Mouse (Mus musculus) ovary, postnatal 14 days (tissue): ENCODE results near the gene Dda1.

Source experiments
- DNase-seq: peaks from one replicate; pipeline ENCODE4 v3.0.0; 2022; ENCODE audit warnings: low spot score

Dda1 gene

GRCm38 (mm10) chr8:71468001-71468400 lies 998 bp upstream of the Dda1 start:
- no peak for DNase-seq

- no peak for DNase-seq
These were observed 412 bp downstream of the Dda1 start for GRCm38 (mm10) chr8:71469411-71469810.

GRCm38 (mm10) chr8:71470146-71470912 lies 1.3 kb downstream of the Dda1 start:
- no peak for DNase-seq

DNA sequence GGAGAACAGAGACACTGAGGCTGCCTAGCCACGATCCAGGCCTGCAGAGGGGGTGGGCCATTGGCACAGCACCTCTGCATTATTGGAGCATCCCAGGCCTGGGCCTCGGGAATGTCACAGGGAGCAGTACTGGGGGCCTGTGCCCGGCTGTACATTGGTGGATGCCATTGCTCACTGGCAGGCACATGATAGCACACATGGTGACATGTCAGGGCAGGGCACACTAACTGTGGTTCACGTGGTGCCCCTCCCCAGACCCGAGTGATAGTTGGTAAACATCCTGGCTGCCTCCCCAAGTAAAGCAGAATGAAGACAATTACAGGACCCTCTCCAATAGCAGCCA lies 1.9 kb downstream of the Dda1 start:
- no peak for DNase-seq

GRCm38 (mm10) chr8:71471861-71472260 lies 2.9 kb downstream of the Dda1 start:
- DNase-seq = no peak

DNA sequence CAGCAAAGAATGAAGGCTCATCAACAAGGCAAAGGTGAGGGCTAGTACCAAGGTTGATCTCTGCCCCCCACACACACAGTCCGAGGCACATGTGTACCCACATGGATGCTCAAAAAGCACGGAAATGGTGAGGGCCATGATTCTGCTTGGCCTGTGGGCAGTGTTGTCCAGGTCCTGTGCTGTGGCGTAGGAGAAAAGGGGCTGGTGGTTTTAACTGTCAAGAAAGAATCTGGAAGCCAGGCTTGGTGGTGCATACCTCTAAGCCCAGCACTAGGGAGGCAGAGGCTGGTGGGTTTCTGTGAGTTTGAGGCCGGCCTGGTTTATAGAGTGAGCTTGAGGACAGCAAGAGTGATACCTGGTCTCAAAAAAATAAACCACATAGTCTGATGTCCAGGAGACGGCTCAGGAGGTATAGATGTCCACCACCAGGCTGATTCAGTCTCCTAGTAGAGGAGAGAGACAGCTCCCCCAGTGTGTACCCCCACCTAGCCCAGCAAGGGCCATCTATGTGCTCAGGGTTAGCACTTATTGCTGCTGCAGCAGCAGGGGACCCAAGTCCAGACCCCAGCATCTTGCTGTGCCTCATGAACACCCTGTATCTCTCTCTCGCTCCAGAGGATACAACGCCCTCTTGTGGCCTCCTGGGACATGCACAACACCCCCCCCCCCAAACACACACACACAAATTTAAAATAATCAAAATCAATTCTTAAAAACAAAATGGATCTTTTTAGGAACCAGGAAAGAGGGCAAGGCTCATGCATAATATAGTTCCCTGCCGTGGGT lies 3.8 kb downstream of the Dda1 start:
- no peak for DNase-seq

DNA sequence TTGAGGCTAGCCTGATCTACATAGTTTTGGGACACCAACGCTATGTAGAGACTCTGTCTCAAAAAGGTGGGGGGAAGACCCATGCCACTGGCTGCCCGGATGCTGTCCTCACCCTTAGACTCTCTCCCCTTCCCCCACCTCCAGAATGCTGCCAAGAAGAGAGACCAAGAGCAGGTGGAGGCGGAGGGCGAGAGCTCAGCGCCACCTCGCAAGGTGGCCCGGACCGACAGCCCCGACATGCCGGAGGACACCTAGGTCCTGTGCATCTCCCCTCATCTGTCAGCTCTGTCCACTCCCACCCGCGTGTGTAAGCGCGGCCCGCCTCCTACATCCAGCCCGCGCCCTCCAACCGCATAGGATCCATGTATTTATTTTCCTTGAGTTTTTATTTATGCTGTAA lies 5.3 kb downstream of the Dda1 start:
- no peak for DNase-seq

- DNase-seq = no peak
These were observed 6.0 kb downstream of the Dda1 start for GRCm38 (mm10) chr8:71474785-71475701.

DNA sequence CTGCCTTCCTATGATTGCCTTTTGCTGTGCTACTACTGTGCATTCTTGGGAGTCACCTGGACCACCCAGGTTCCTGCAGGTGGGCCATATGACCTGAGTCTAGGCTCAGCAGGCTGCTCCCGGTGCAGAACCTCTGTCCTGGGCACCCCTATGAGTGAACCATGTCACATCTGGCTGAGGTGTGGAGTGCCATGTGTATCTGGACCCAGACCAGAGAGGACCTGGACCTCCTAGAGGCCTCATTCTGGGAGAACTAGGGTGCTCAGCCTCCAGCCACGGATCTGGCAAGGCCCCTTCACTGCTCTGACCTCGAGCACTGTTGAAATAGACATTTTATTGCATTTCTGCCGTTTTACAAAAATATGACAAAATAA lies 6.7 kb downstream of the Dda1 start:
- DNase-seq = no peak

GRCm38 (mm10) chr8:71476099-71476940 lies 7.3 kb downstream of the Dda1 start:
- peak; percentile 74 for DNase-seq

- no peak for DNase-seq
These were observed 8.3 kb downstream of the Dda1 start for GRCm38 (mm10) chr8:71477196-71477845.

DNA sequence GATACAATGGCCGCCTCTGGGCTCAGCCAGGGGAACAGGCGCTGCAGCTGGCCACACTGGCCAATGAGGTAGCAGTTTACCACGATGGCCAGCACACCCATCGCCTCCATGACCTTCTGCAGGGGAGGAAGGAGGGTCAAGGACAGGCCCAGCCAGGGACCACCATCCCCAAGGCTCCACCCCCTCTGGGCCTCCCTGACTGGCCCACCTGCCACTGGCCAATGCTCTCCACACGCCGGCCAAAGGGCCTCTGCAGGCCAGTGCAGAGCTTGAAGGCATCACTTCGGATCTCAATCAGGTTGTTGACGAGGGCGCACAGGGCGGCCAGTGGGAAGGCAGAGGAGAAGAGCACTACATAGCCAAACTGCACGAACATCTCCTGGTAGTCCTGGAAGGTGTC lies 9.9 kb downstream of the Dda1 start:
- no peak for DNase-seq

GRCm38 (mm10) chr8:71483932-71484331 lies 14.9 kb downstream of the Dda1 start:
- DNase-seq = peak; percentile 48

DNA sequence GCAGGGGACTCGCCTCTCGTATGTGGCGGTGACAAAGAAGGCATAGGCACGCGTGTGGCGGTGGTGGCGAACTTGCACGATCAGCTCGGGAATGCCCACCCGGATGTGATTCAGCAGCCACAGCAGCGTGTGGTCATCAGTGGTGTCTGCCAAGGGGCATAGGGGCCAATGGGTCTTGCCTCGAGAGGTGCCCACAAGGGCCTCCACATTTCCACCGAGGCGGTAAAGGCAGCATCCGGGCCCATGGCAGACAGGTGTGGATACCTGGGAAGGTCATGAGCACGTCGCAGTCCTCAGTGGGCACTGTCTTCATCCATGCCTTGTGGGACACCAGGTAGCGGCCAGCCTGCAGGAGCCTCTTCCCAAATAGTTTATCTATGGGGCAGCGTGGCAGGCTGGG lies 15.7 kb downstream of the Dda1 start:
- DNase-seq = no peak

GRCm38 (mm10) chr8:71485142-71486135 lies 16.4 kb downstream of the Dda1 start, which contains the start of gene Ano8:
TSS of gene Ano8 (minus strand) at chr8:71485963.
- peak; percentile 62 for DNase-seq

- DNase-seq = no peak
These were observed 17.1 kb downstream of the Dda1 start for GRCm38 (mm10) chr8:71486136-71486529.

DNA sequence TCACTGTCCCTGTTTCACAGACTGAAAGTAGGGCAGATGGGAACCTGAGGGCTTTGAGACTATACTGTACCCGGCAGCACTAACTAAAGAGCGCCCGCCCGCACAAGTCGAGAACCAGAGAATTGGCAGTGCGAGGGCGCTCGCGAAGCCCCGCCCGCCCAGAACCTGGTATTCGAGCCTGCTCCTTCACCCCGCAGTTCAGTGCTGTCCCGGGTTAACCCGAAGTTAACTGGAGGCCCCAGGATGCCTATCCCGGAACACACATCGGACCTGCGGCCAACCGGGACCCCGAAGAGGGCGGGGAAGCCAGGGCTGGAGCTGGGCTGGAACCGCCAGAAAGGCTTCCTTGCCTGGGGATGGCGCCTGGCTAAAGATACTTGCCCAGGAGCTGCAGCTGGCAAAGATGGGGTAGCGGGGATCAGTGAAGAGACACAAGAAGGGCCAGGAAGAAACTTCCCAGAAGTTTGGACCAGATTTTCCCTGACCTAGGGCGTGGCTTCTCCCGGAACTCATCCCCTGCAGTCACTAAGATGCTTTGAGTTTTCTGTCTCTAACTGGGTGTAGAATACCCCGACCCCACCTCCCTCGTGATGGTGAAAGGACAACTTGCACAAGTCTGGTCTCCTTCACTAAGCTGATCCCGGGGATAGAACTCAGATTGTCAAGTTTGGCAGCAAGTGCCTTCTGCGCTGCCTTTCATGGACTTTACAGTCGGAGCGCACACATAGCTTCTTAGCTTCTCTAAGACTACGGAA lies 18.9 kb downstream of the Dda1 start, which contains the start of gene Gtpbp3:
Gene Gtpbp3 (plus strand): TSS at position 413 of the 755 bp plus-strand sequence.
- DNase-seq = peak; percentile 67

GRCm38 (mm10) chr8:71488454-71488853 lies 19.5 kb downstream of the Dda1 start:
- DNase-seq = peak; percentile 84

DNA sequence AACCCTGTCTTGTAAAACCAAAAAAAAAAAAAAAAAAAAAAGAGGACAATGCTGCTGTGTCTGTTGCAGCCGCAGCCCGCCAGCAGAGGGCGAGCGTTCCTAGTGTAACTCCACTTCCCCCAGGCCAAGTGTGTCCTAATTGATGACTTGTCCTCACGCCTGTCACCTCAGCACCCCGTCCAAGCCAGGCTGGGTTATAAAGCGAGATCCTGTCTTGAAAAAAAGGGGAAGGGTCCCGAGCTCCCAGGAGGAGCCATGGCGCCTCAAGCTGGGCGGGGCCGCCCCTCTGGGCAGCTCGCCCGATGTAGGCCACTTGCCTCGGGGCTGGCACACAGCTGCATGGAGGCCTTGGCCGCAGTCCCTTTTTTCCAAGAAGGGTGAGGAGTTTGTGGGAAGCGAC lies 26.0 kb downstream of the Dda1 start:
- DNase-seq = peak; percentile 77
